Mouse (Mus musculus) cerebellum, adult 18-20 months (tissue): ENCODE measurements around the gene Ccr3.
"Not testable (repeated sequence)": the region's sequence is repeated elsewhere in the genome, so short reads cannot be mapped to it uniquely, and the experiment has no call there.

Experiments
- DNase-seq, 2 experiments: peaks; one replicate each; pipeline ENCODE4 v3.0.0; 2021

Gene Ccr3

DNA sequence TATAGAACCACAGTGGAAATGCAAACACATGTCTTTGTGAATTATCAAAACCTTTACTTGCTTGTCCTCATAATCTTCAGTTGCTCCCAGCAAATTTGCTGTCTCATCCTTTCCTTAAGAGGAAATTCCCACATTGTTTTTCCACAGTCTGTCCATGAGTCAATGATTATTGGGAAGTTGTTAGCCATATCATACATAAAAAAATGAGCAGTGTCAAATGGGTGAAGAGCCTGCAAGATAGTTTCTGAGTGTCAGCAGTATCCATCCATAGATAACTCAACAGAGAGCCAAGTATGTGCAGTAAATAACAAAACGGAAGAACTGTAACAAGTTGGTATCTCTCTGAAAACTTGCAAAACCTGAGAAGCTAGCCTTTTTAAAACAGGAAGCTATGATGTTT is at the start of gene Ccr3:
TSS of gene Ccr3 (plus strand) at position 301 of the 400 bp plus-strand sequence.
- DNase-seq, result no peak

GRCm38 (mm10) chr9:123975630-123976029 is 46.1 kb upstream of the Ccr3 start:
- DNase-seq, result no peak

DNA sequence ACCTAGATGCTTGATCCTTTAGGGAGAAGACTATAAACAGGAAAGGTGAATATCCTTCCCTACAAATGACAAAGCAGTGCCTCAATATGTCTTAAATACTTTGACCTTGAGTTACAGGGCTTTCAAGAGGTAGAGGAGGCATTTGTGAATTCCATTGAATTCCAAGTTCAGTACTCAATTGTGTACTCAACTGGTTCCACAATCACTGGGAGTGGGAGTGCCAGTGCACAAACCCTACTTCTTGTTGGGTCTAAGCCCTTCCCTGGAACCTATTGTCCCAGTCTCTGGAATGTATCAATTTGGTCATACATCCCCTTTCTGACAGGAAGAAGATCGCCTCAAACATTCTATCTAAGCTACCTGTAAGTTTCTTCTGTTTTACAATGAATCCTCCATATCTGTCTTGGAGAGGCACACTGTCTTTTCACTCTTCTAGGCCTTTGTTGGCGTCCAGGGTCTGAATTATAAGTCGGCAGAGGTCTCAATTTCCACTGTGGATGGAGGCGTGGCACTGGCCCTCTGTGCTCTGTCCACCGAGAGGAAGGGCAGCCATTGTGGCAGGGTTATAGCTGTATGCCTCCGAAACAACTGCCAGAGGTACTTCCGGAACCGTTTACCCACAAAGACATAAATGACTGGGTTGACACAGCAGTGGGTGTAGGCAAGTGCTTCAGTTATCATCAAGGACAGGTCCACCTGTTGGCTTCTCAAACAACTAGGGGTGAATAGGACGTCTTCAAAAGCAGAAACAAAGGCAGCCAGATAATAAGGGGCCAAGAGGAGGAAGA is 44.7 kb upstream of the Ccr3 start:
- no peak for DNase-seq

DNA sequence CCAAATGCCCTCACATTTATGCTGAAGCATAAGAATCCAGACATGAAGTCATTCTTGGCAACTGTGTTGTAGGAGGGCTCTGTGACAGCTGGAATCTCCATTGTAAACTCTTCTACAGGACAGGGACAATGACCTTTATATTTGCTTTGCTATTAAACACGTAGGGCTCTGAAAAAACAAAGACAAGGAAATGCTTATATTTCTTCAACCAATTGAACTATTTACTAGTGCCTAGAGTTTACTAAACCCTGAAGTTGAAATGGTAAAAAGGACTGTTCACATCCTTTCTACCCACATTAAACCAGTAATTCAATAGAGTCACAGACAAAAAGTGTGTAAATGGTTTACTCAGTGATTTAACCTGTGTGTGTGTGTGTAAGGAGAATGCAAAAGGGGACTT is 43.5 kb upstream of the Ccr3 start, which contains the start of gene Ccr1l1:
TSS of gene Ccr1l1 (minus strand) at position 101 of the 400 bp plus-strand sequence.
- no peak for DNase-seq

GRCm38 (mm10) chr9:123980858-123981475 is 40.8 kb upstream of the Ccr3 start:
- DNase-seq, result not testable (repeated sequence)

DNA sequence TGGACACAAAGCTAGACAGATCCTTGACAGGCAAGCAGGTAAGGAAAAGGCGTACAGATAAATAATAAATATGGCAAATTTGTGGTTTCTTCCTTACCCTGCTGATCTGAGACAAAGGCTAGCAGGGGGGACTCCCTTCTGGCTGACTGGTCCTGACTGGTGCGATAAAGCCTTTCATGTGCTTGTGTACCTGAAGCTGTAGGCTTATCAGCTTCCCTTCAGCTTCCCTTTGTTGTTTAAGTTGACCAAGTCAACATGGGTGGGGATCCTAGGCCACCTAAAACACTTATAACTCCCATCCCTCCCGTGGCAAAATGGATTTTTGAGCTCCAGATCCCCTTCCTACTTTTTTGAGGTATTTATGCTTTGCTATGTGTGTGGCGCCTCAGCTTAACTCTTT is 39.9 kb upstream of the Ccr3 start:
- DNase-seq, result no peak

GRCm38 (mm10) chr9:123982720-123983119 is 39.1 kb upstream of the Ccr3 start:
- DNase-seq, result no peak

- DNase-seq, result no peak
Measured at GRCm38 (mm10) chr9:123984943-123985342, 36.8 kb upstream of the Ccr3 start.

DNA sequence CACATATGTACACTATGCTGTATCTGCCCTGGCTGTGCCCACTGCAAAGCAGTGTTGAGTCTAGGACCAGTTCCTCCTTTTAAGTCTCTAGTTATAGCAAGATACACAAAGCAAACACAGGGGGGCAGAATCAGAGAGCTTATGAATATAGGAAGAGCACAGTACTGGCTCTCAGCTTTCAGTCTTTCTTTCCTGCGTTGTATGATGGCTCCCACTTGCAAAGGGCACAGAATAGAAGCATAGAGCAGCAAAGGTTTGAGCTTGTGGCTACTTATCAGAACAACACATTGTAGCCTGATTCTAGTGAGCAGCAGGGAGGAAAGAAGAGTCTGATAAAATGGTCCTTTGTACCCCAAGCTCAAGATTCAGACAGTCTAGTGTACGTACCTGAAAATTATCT is 35.6 kb upstream of the Ccr3 start:
- DNase-seq, result no peak

- DNase-seq, result no peak
Measured at GRCm38 (mm10) chr9:123989671-123990070, 32.1 kb upstream of the Ccr3 start.

- DNase-seq, result no peak
Measured at GRCm38 (mm10) chr9:123991312-123991906, 30.4 kb upstream of the Ccr3 start.

DNA sequence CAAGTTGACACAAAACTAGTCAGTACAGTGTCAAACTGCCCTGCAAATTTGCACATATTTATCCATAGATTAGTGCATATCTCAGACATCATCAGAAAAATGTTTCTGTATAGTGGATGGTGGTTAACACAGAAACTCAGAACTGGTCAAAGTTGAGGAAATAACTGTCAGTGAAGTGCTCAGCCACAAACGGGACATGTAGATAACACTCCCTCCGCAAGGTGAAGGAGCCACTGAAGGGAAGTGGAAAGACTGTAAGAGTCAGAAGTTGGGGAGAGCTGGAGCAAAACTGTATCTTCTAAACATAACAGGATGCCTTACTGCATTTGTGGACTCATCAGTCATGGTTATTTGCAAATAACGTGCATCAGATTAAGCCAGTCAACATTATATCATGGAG is 24.1 kb upstream of the Ccr3 start:
- DNase-seq, result no peak

DNA sequence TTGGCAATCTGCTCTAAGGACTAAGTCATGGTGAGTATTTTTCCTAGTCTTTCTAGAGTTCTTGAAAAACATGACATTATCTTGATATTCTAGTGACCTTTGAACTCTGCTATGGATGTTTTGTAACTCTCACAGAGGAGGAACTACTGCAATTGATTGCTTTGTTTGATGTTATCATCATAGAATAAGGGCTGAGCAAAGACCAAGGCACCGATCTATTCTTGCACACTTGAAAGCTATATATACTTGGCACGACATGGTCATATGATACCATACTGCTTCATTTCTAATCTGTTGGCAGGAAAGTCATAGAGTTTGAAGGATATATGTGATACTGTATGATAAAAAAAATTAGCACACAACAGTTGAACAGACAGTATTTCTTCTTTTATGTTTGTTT is 22.0 kb upstream of the Ccr3 start:
- DNase-seq, result no peak

DNA sequence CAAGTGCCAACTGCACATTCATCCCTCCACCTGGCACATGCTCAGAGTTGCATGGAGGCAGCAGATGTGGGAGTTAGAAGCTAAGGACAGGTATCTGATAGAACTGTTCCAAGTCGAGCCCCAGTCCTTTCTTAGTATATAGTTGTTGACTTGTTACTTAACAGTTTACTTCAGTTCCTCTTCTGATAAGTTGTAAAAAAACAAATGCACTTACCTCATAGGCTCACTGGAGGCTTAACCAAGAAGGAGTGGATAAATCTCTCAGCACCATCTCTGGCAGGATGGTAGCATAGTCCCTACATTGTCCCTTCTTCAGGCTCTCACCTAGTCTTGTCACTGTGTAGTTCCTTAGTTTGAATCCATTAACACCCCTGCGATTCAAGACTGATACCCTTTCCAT is 9.1 kb upstream of the Ccr3 start:
- no peak for DNase-seq

DNA sequence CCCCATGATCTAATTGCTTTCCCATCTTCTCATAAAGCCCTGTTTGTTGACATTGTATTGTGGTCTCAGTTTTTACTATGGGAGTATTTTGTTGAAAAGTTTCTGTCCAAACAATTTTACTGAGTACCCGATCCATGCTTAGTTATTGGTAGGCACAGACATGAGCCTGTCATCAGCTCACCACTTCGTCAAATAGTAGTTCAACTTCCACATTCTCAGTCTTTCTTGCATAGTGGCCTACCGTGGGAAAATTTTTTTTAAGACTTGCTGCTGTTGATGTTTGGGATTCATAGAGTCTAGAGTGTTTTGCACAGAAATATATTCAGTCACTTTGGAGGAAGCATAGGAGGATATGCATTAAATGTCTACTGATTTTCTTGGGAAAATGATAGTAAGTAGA is 8.5 kb upstream of the Ccr3 start:
- no peak for DNase-seq

DNA sequence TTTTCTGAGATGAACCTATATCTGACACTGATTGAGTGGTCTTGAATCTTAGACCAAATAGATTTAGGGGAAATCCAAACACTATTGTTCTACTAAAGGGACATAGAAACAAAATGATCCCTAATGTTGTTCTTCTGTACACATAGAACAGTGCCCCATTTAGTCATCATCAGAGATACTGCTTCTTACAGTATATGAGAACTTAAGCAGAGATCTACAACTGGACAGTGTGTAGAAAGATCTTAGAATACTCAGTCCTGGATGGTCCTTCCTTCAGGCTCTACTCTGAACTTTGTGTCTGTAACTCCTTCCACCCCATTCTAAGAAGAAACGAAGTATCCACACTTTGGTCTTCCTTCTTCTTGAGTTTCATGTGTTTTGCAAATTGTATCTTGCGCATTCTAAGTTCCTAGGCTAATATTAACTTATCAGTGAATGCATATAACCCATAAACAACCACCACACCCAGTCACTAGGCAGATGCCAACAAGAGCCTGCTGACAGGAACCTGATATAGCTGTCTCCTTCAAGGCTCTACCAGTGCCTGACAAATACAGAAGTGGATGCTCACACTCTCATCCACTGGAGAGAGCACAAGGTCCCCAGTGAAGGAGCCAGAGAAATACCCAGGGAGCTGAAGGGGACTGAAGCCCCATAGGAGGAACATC is 6.7 kb upstream of the Ccr3 start:
- no peak for DNase-seq

DNA sequence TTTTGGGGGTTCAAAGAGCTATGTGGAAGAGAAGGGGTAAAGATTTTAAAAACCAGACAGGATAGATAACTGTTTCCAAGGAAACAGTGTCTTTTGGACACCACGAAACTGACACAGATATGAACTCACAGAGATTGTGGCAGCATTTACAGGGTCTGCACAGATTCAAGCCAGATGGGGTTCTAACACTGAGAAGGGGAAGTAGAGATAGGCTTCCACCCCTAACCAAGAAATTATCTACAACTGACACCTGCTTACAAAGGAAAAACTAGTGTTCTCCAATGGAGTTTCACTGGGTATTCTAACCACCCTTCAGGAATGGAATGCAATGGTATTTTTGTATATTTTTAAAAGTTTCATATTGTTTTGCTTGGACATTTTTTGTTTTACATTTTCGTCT is 5.7 kb upstream of the Ccr3 start:
- DNase-seq, result no peak

DNA sequence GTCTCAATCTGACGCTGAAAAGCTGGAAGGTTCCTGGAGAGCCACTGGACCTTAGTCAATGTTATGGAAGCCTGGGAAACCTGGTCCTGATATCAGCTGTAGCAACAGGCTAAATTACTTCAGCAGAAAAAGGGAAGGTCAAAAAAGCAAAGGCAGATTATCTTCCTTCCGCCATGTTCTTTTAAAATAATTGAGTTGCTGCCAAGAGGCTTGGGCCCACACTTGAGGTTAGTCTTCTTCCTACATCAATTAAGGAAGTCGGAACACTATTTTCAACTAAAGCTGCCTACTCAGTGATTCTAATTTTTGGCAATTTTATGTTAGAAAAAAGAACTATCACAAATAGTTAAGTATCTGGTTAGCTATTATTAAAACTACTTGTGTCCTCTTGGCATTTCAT is 1.9 kb upstream of the Ccr3 start:
- DNase-seq, result no peak

DNA sequence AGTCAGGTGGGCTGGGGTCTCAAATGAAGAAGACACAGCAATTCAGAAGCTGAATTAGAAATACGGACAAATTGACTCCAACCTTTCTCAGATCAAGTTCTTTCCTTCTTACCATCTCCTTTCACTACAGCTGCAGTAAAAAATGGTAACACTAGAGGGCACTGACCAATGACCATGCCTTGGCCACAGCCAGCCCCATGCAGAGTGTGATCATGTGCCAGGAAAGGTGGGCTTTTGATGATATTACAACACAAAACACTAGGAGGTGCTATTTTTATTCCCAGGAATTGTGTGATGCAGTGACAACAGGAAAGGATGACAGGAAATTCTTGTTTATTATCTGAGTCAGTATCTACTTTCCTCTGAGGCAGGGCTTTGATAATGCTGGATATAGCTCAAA is 11.6 kb downstream of the Ccr3 start:
- no peak for DNase-seq

GRCm38 (mm10) chr9:124037707-124038106 is 15.9 kb downstream of the Ccr3 start:
- DNase-seq, result no peak

DNA sequence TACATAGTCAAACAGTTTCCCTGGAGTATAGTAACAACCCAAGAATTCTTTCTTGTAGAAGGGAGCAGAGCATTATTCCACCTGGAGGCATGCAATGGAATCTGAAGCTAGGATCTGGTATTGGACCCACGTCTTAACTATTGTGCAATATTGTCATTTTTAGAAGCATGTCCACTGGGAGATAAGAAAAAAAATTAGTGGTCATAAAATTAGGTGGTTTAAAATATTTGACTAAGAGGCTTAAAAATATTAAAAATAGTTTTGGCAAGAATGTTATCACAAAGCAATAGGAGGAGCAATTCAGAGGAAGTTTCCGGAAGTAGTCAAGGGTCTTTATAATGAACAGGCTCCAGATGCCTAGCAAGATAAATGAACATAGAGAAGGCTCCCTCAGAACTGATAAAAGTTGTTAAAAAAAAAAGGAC is 16.4 kb downstream of the Ccr3 start:
- no peak for DNase-seq

- no peak for DNase-seq
Measured at GRCm38 (mm10) chr9:124038949-124039348, 17.2 kb downstream of the Ccr3 start.

DNA sequence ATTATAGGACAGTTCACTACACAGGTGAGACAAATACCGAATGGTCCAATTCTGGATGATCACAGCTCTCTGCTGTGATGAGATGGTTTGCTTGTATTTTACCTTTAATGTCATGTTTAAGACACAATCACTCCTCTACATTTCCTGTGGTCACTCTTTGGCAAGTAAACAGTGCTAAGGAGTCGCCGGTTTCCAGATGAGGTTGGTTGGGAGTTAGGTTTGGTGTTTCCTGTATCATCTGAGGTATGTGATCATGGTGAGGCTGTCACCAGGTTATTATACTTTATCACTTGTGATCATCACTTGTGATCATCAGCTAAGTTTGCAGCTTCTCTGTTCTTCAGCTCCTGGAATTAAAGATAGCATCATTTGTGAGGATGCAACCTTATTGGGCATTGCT is 19.2 kb downstream of the Ccr3 start:
- DNase-seq, result no peak

DNA sequence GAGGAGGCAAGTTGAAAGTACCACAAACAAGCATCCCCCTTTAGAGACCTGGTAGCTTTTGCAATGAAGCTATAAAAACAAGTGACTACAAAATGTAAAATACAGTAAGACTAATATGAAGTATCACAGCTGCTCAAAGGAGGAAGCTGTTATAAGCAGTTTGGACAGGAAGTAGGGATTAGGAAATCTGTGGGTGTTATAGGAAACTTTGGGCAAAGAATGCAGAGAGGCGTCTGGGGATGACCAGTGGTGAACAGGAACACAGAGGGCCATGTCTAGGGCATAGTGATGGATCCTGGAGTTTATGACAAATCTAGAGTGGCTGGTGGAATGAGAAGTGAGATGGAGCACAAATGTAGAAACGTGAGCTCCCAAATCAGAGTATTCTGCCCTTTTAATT is 31.8 kb downstream of the Ccr3 start:
- DNase-seq, result no peak
